Mouse (Mus musculus) Patski (cell line): ENCODE results near the gene Dnttip1. TPM values are rescaled to one million over a fixed set of nuclear protein-coding genes. Genes with fewer than 3 reads are reported as not detected.
A peak's percentile ranks its signal among the peaks of the same experiment; 100 is the strongest.

Experiments used
- ATAC-seq: fragments of 100-300 bp; one replicate; pipeline ENCODE4 v1.8.0; 2021
- CTCF ChIA-PET: fragments of 350-600 bp; sonication (Branson Sonifier 250); formaldehyde crosslinking; loops from one replicate; lab custom pipeline; 2022; ENCODE audit warnings: inconsistent platforms; lab: Charles Lee
- POLR2A ChIA-PET: fragments of 350-600 bp; sonication (Branson Sonifier 250); formaldehyde crosslinking; loops from one replicate; lab custom pipeline; 2022; ENCODE audit warnings: antibody characterized with exemption, inconsistent platforms; lab: Charles Lee
- DNase-seq: peaks from one replicate; pipeline ENCODE4 v3.0.0-alpha.2; 2011; ENCODE audit warnings: low read depth, low spot score
- H3K27me3 ChIP-seq: fragments of 371-371 bp; one replicate; pipeline ENCODE4 v1.5.1; 2021
- CTCF ChIP-seq: fragments of 100-300 bp; IDR thresholded peaks from one replicate; pipeline ENCODE4 v1.5.1; 2021
- in situ Hi-C: fragments of 300-500 bp; cut with MboI; formaldehyde crosslinking; loops from 3 replicates; pipeline ENCODE4 v1.11.1; 2018; ENCODE audit warnings: low pct_unique_long_range_greater_than_20kb, mixed read lengths
- polyA plus RNA-seq: library from polyadenylated mRNA; unstranded; gene quantifications from one replicate; pipeline ENCODE4 v1.2.3, GENCODE M21; 2021

The Dnttip1 gene
- polyA plus RNA-seq, 1 experiment from 2014 or later, result 49.8 TPM

GRCm38 (mm10) chr2:164800252-164801004 lies 54.6 kb downstream of the Dnttip1 start:
- no peak for DNase-seq
- TF ChIP-seq CTCF, result no peak
- ATAC-seq, result no peak
- in situ Hi-C loops, result no loop called here
- POLR2A ChIA-PET, result no interaction called here
- CTCF ChIA-PET, result no interaction called here
- no peaks in the 10 kb centered on the region for H3K27me3 ChIP-seq

GRCm38 (mm10) chr2:164803201-164803920 lies 57.6 kb downstream of the Dnttip1 start:
- no peak for DNase-seq
- no peak for TF ChIP-seq CTCF
- no peak for ATAC-seq
- no peaks in the 10 kb centered on the region for H3K27me3 ChIP-seq
- ChIA-PET POLR2A (interaction anchor here (0.6 kb wide), 1 partner anchor 236 kb away, joined by 3 read pairs; no protein-coding TSS in a partner anchor), CTCF (interaction anchor here (1.2 to 5.7 kb wide), 4 partner anchors 10 to 64 kb away, joined by 3 to 53 read pairs (median 10); partner anchors contain the start of gene Ctsa)
- in situ Hi-C loops, result no loop called here

DNA sequence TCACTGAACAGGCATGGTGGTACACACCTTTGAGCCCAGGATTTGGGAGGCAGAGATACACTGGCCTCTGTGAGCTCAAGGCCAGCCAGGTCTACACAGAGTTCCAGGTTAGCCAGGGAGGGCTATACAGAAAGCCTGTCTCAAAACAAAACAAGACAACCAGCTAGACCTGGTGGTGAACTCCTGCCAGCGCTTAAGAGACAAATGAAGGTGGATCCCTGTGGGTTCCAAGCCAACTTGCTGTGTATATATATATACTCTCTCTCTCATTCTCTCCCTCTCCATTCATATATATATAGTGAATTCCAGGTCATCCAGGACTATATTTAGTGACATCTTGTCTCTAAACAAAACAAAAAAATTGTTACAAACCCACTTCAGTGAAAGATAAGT lies 58.1 kb downstream of the Dnttip1 start:
- in situ Hi-C loops, result no loop called here
- no peaks in the 10 kb centered on the region for H3K27me3 ChIP-seq
- no peak for ATAC-seq
- ChIA-PET POLR2A (no interaction called here), CTCF (interaction anchor here (1.2 to 5.7 kb wide), 5 partner anchors 10 to 63 kb away, joined by 3 to 53 read pairs (median 4); partner anchors contain the start of genes Ctsa and Zswim1)
- DNase-seq, result no peak
- TF ChIP-seq CTCF, result no peak

DNA sequence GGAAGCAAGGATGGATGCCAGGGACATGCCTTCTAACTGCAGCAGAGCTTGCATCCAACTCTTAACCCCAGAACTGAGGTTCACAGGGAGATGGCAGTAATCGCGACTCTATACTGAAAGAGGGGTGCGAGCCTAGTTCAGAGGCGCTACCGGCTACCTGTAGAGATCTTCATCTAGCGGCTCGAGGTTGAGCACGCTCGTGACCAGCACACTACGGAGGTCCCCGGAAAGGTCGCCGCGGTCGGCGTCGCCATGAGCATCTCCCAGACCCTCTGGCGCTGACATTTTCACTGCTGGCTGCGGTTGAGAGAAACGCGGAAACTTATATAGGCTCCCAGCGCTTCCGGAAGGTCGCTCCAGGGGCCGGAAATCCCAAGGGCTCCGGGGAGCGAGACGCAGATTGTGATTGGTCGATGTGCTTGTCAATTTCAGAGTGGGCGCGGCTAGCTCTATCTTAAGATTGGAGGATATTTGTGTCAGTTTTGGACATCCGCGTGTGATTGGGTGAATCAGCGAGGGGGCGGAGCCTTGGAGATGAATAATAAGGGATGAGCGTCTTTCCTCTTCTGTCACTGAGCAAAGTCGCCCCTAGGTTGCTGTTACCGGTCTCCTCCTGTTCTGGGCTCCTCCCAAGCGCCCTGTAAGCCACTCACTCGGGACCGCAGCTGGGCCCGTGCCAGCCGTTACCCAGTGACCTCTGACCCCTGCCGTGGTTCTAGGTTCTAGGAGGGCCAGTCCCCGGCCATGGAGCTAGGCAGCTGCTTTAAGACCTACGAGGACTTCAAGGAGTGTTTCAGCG lies 58.9 kb downstream of the Dnttip1 start, which contains the start of the genes Acot8 and Zswim3:
TSS of gene Acot8 (minus strand) at position 350 of the 799 bp plus-strand sequence.
TSS of gene Zswim3 (plus strand) at position 566 of the 799 bp plus-strand sequence.
- DNase-seq (peak; percentile 99), ATAC-seq (peak; percentile 90)
- ChIA-PET POLR2A (interaction anchor here (0.6 to 1.8 kb wide), 4 partner anchors 11 to 29 kb away, joined by 3 to 7 read pairs (median 4); partner anchors contain the start of genes Neurl2 and Zswim1), CTCF (interaction anchor here (1.2 to 5.7 kb wide), 4 partner anchors 11 to 28 kb away, joined by 3 to 53 read pairs (median 10); partner anchors contain the start of genes Ctsa and Zswim1)
- in situ Hi-C loops, result no loop called here
- no peak for TF ChIP-seq CTCF
- H3K27me3 ChIP-seq, result no peaks in the 10 kb centered on the region

DNA sequence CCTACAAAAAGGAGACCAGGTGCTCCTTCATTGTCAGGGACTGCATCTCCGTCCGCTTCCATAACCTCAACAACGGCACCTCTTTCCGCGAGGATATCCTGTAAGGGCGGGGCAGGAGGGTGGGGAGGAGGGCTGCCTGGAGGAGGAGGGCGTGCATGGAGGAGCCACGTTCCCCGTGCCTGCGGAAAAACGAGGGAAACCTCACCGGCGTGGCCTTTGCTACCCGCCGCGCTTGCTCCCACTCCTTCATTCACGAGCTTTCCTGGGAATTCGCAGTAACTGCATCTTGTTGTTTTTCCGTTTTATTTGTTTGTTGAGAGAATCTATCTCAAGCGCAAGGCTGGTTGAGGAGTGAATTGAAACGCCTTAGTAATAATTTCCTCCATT lies 59.5 kb downstream of the Dnttip1 start:
- no peak for DNase-seq
- no peak for TF ChIP-seq CTCF
- ChIA-PET CTCF (interaction anchor here (1.2 to 5.7 kb wide), 4 partner anchors 12 to 17 kb away, joined by 4 to 53 read pairs (median 10); partner anchors contain the start of gene Zswim1), POLR2A (interaction anchor here (0.9 to 1.8 kb wide), 3 partner anchors 10 to 17 kb away, joined by 3 to 7 read pairs (median 5); partner anchors contain the start of gene Zswim1)
- ATAC-seq, result peak; percentile 24
- no peaks in the 10 kb centered on the region for H3K27me3 ChIP-seq
- in situ Hi-C loops, result no loop called here

DNA sequence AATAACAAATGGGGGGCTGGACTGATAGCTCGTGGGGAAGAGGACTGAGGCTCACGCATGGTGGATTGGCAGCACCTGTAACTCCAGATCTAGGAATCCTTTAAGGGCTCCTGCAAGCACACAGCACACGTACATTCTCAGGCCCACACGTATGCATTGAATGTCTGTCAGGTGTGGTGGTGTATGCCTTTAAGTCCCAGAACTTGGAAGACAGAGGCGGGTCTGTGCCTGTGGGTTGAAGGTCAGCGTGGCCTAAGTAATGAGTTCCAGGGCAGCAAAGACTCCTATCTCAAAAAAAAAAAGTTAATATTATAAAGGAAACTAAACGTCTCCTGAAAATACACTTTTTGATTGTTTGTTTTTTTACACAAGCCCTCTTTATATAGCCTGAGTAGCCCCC lies 60.8 kb downstream of the Dnttip1 start:
- in situ Hi-C loops, result no loop called here

DNA sequence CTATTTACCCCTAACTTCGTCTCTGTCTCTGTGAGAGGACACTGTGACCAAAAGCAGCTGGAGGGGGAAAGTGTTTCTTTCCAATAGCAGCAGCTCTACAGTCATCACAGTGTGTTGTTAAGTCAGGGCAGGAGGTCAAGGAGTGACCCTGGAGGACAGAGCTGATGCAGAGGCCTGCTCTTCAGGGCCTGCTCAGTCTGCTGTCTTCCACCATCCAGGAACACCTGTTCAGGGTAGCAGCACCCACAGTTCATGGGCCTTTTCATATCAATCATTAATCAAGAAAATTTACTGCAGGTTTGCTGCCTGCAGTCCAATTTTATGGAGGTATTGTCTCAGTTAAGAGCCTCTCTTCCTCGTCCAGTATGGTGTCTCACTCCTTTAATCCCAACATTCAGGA lies 67.8 kb downstream of the Dnttip1 start:
- TF ChIP-seq CTCF, result no peak
- H3K27me3 ChIP-seq, result no peaks in the 10 kb centered on the region
- DNase-seq (no peak), ATAC-seq (no peak)
- POLR2A ChIA-PET, result no interaction called here
- in situ Hi-C loops, result no loop called here
- CTCF ChIA-PET, result no interaction called here

More for the DNA sequence above, 60.8 kb downstream of the Dnttip1 start:
- DNase-seq (no peak), ATAC-seq (no peak)
- H3K27me3 ChIP-seq, result no peaks in the 10 kb centered on the region
- ChIA-PET CTCF (interaction anchor here (1.2 to 5.7 kb wide), 3 partner anchors 11 to 13 kb away, joined by 4 to 53 read pairs (median 4); no protein-coding TSS in a partner anchor), POLR2A (no interaction called here)
- no peak for TF ChIP-seq CTCF

DNA sequence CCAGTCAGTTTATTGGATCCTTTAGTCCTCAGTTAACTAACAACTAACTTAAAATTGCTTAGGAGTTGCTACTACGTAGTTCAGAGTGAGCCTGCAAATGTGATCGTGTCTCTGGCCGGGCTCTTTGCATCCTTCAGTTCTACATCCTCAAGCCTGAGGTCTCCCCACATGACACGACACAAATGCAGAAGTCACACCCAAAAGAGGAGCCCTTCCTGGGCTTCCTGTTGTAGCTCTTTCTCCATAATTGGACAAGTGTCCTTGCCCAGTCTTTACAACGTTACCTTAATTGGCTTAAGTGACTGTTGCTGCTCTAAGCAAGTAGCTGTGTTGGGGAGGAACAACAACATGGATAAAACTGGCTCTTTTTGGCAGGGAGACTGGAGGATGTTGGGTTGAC lies 69.6 kb downstream of the Dnttip1 start:
- no peak for DNase-seq
- no peaks in the 10 kb centered on the region for H3K27me3 ChIP-seq
- ChIA-PET POLR2A (interaction anchor here (1.2 kb wide), 1 partner anchor 10 kb away, joined by 5 read pairs; the partner anchor contains the start of genes Acot8 and Zswim3), CTCF (interaction anchor here (1.2 kb wide), 1 partner anchor 21 kb away, joined by 4 read pairs; no protein-coding TSS in a partner anchor)
- no peak for TF ChIP-seq CTCF
- in situ Hi-C loops, result no loop called here
- no peak for ATAC-seq

- ChIA-PET CTCF (interaction anchor here (1.2 kb wide), 1 partner anchor 21 kb away, joined by 4 read pairs; no protein-coding TSS in a partner anchor), POLR2A (interaction anchor here (1.2 kb wide), 1 partner anchor 11 kb away, joined by 5 read pairs; the partner anchor contains the start of genes Acot8 and Zswim3)
- DNase-seq (no peak), ATAC-seq (no peak)
- no peaks in the 10 kb centered on the region for H3K27me3 ChIP-seq
- no peak for TF ChIP-seq CTCF
- in situ Hi-C loops, result no loop called here
Observed at GRCm38 (mm10) chr2:164815821-164816220, 70.0 kb downstream of the Dnttip1 start.
